18 mouse cellular contexts compared by ENCODE assay signal in genomic region chr6:120796111-120796510, GRCm38 (mm10). TPM values are rescaled to one million over a fixed set of nuclear protein-coding genes. Genes with fewer than 3 reads are reported as not detected.
DNase-seq lines count a peak whose midpoint lies in the region; ATAC-seq lines count a peak whose summit lies in the region.
"Had no signal": no experiment of that assay in that cellular context is flagged by ENCODE, and none has a peak within 500 bp of the region (broad histone marks: within the 10 kb centered on the region; RNA-seq: fewer than 3 reads in every experiment).

No protein-coding gene starts in this region.

- peaks cover 38% of the 10 kb centered on the region for H3K36me3 ChIP-seq in forebrain, embryonic 16.5 days (ENCODE audit: control insufficient read depth, insufficient read depth)
- peaks cover 91% of the 10 kb centered on the region for H3K36me3 ChIP-seq in forebrain, embryonic 12.5 days (replicated peaks)
- H3K36me3 ChIP-seq in megakaryocyte, embryonic 14.5 days (replicated peaks; ENCODE audit: low read length), result peaks cover 99% of the 10 kb centered on the region
- H3K36me3 ChIP-seq in macrophage (ENCODE audit: inconsistent target), result peaks cover 81% of the 10 kb centered on the region

- peak; percentile 63 to 77 for DNase-seq in frontal cortex, adult 2 months (ENCODE audit: extremely low spot score in 1 of 2, low spot score in 1 of 2)
- DNase-seq in kidney, postnatal 36 days, result no peak
- DNase-seq in adrenal gland, postnatal 36 days, result no peak
- DNase-seq: adrenal gland, postnatal 14 days; kidney, adult 9 months; lung, postnatal 10 days; thymus, postnatal 25 days had no signal

- H3K4me3 ChIP-seq in forebrain, embryonic 16.5 days (replicated peaks; ENCODE audit: low read length), result no peak overlapping the region
- H3K4me3 ChIP-seq in forebrain, embryonic 12.5 days (replicated peaks), result no peak overlapping the region
- H3K4me3 ChIP-seq in megakaryocyte, embryonic 14.5 days (replicated peaks), result peak overlapping the region; percentile 21
- H3K4me3 ChIP-seq in macrophage (ENCODE audit: inconsistent target), result no peak overlapping the region
- H3K4me3 ChIP-seq: forebrain, embryonic 13.5 days; hindbrain, embryonic 12.5 days; limb, embryonic 12.5 days; liver, embryonic 15.5 days; neural tube, embryonic 12.5 days had no signal

- H3K9me3 ChIP-seq in forebrain, embryonic 16.5 days (ENCODE audit: control insufficient read depth, low read length), result no peaks in the 10 kb centered on the region
- H3K9me3 ChIP-seq in forebrain, embryonic 12.5 days, result no peaks in the 10 kb centered on the region
- H3K9me3 ChIP-seq in megakaryocyte, embryonic 14.5 days, result no peaks in the 10 kb centered on the region
- H3K9me3 ChIP-seq: forebrain, embryonic 13.5 days; hindbrain, embryonic 12.5 days; limb, embryonic 12.5 days; liver, embryonic 15.5 days; neural tube, embryonic 12.5 days had no signal

- H3K79me2 ChIP-seq in macrophage (ENCODE audit: inconsistent target), result peaks cover 34% of the 10 kb centered on the region; the same call in 1 of the 2 replicates

- H3K27ac ChIP-seq in forebrain, embryonic 16.5 days (ENCODE audit: low read length), result no peak overlapping the region
- no peak overlapping the region for H3K27ac ChIP-seq in forebrain, embryonic 12.5 days
- peak overlapping the region; percentile 44; the same call in 1 of the 2 replicates for H3K27ac ChIP-seq in macrophage
- H3K27ac ChIP-seq: forebrain, embryonic 13.5 days; hindbrain, embryonic 12.5 days; limb, embryonic 12.5 days; liver, embryonic 15.5 days; neural tube, embryonic 12.5 days had no signal

- ATAC-seq in forebrain, embryonic 16.5 days, result 0 out of 2 replicates have a peak, but pooled peaks have one; percentile 21
- ATAC-seq in forebrain, embryonic 12.5 days (ENCODE audit: low FRiP score), result no peak
- no peak for ATAC-seq in megakaryocyte, adult 5-6 weeks (ENCODE audit: poor library complexity, severe bottlenecking)
- ATAC-seq: forebrain, embryonic 13.5 days; inflammation-experienced regulatory T-cells, adult 6 months had no signal

- no peak overlapping the region for H3K4me2 ChIP-seq in forebrain, embryonic 16.5 days (ENCODE audit: low read length)
- no peak overlapping the region for H3K4me2 ChIP-seq in forebrain, embryonic 12.5 days
- H3K4me2 ChIP-seq: forebrain, embryonic 13.5 days; hindbrain, embryonic 12.5 days; limb, embryonic 12.5 days; liver, embryonic 15.5 days; neural tube, embryonic 12.5 days had no signal

- H3K27me3 ChIP-seq in forebrain, embryonic 16.5 days (replicated peaks; ENCODE audit: control insufficient read depth, insufficient read depth, low read length), result no peaks in the 10 kb centered on the region
- H3K27me3 ChIP-seq in forebrain, embryonic 12.5 days, result no peaks in the 10 kb centered on the region
- no peaks in the 10 kb centered on the region for H3K27me3 ChIP-seq in megakaryocyte, embryonic 14.5 days (replicated peaks)
- H3K27me3 ChIP-seq: forebrain, embryonic 13.5 days; hindbrain, embryonic 12.5 days; limb, embryonic 12.5 days; liver, embryonic 15.5 days; neural tube, embryonic 12.5 days had no signal

- no peaks in the 10 kb centered on the region for H3K4me1 ChIP-seq in forebrain, embryonic 16.5 days (replicated peaks; ENCODE audit: control insufficient read depth, insufficient read depth, low read length)
- no peaks in the 10 kb centered on the region for H3K4me1 ChIP-seq in forebrain, embryonic 12.5 days
- H3K4me1 ChIP-seq in megakaryocyte, embryonic 14.5 days, result peaks cover 92% of the 10 kb centered on the region
- H3K4me1 ChIP-seq: forebrain, embryonic 13.5 days; hindbrain, embryonic 12.5 days; neural tube, embryonic 12.5 days had no signal

- WGBS in forebrain, embryonic 16.5 days, result 95% methylated on average over 2 of the region's 2 CpGs
- 82% methylated on average over 2 of the region's 2 CpGs for WGBS in forebrain, embryonic 12.5 days
- whole genome bisulfite sequencing in macrophage (ENCODE audit: missing documents), result 93% methylated on average over 2 of the region's 2 CpGs

- H3K9ac ChIP-seq in forebrain, embryonic 16.5 days (replicated peaks; ENCODE audit: low read depth, low read length), result no peak overlapping the region
- H3K9ac ChIP-seq in forebrain, embryonic 12.5 days, result no peak overlapping the region
- H3K9ac ChIP-seq: forebrain, embryonic 13.5 days; hindbrain, embryonic 12.5 days; limb, embryonic 12.5 days; liver, embryonic 15.5 days; neural tube, embryonic 12.5 days had no signal

RNA-seq across cellular contexts. Expression of gene Slc25a18, which starts 22.7 kb away (rescaled TPM):
- polyA plus RNA-seq in forebrain, embryonic 16.5 days (2015; fragmentation: Nextera tagmentation; extraction: Ambion mirVana), result 1.4 and 3.5 TPM in 2 replicates
- 0.60 and 0.77 TPM in 2 replicates for polyA plus RNA-seq in forebrain, embryonic 12.5 days (2016; fragmentation: Nextera tagmentation; extraction: Ambion mirVana)
- not detected in 2 replicates for polyA plus RNA-seq in megakaryocyte, embryonic 14.5 days (2012; ENCODE audit: insufficient read depth, low replicate concordance)
- total RNA-seq in megakaryocyte, adult 5-6 weeks (2015), result not detected in 2 replicates
- 0.22 TPM in 1 of 2 replicates, not detected in the other for total RNA-seq in megakaryocyte, adult 5-6 weeks (2017)
- 123 and 130 TPM in 2 replicates for polyA plus RNA-seq in frontal cortex, adult 2 months (2012; rRNA removed)
- total RNA-seq in macrophage (2018; cell fraction: chromatin; rRNA removed), result under 1 TPM in 1 of 26 experiments, not detected in 25; 0.25 TPM
- total RNA-seq in macrophage (2018; cell fraction: cytosol; rRNA removed), result under 1 TPM in 9 of 26 experiments, not detected in 17; 0.07 to 0.17 (median 0.10) TPM
- under 1 TPM in 3 of 26 experiments, not detected in 23; 0.24 to 0.37 (median 0.32) TPM for total RNA-seq in macrophage (2018; cell fraction: nucleus; rRNA removed)
- polyA plus RNA-seq in macrophage (2018), result 0.07 to 0.12 TPM in 2 of 3 replicates, not detected in the other
- under 1 TPM; 0.30 to 0.33 TPM for total RNA-seq in adrenal gland, postnatal 36 days (2021)
- polyA plus RNA-seq: limb, embryonic 12.5 days had no signal

RNA-seq across cellular contexts. Expression of gene Atp6v1e1, which starts 26.5 kb away (rescaled TPM):
- 240 and 248 TPM in 2 replicates for polyA plus RNA-seq in forebrain, embryonic 16.5 days (2015; fragmentation: Nextera tagmentation; extraction: Ambion mirVana)
- 146 and 154 TPM in 2 replicates for polyA plus RNA-seq in forebrain, embryonic 12.5 days (2016; fragmentation: Nextera tagmentation; extraction: Ambion mirVana)
- 30.4 and 97.6 TPM in 2 replicates for polyA plus RNA-seq in megakaryocyte, embryonic 14.5 days (2012; ENCODE audit: insufficient read depth, low replicate concordance)
- 199 and 215 TPM in 2 replicates for total RNA-seq in megakaryocyte, adult 5-6 weeks (2015)
- 199 and 203 TPM in 2 replicates for total RNA-seq in megakaryocyte, adult 5-6 weeks (2017)
- polyA plus RNA-seq in frontal cortex, adult 2 months (2012; rRNA removed), result 566 and 574 TPM in 2 replicates
- 100 to 1,000 TPM; 153 to 844 (median 245) TPM for total RNA-seq in macrophage (2018; cell fraction: chromatin; rRNA removed)
- total RNA-seq in macrophage (2018; cell fraction: cytosol; rRNA removed), result 100 to 1,000 TPM; 244 to 445 (median 281) TPM
- 100 to 1,000 TPM; 144 to 511 (median 182) TPM for total RNA-seq in macrophage (2018; cell fraction: nucleus; rRNA removed)
- 284 to 395 TPM (median 322 TPM) in 3 replicates for polyA plus RNA-seq in macrophage (2018)
- total RNA-seq in adrenal gland, postnatal 36 days (2021), result 100 to 1,000 TPM; 332 to 479 TPM

RNA-seq across cellular contexts. Expression of gene Bcl2l13, which starts 39.9 kb away (rescaled TPM):
- 32.8 and 35.2 TPM in 2 replicates for polyA plus RNA-seq in forebrain, embryonic 16.5 days (2015; fragmentation: Nextera tagmentation; extraction: Ambion mirVana)
- 45.6 and 49.6 TPM in 2 replicates for polyA plus RNA-seq in forebrain, embryonic 12.5 days (2016; fragmentation: Nextera tagmentation; extraction: Ambion mirVana)
- polyA plus RNA-seq in megakaryocyte, embryonic 14.5 days (2012; ENCODE audit: insufficient read depth, low replicate concordance), result 15.8 and 34.6 TPM in 2 replicates
- 12.3 and 14.6 TPM in 2 replicates for total RNA-seq in megakaryocyte, adult 5-6 weeks (2015)
- 16.3 and 24.5 TPM in 2 replicates for total RNA-seq in megakaryocyte, adult 5-6 weeks (2017)
- polyA plus RNA-seq in frontal cortex, adult 2 months (2012; rRNA removed), result 22.3 and 23.8 TPM in 2 replicates
- 10 to 100 TPM in 24 of 26 experiments, 1 to 10 TPM in 2; 4.4 to 24.1 (median 15.4) TPM for total RNA-seq in macrophage (2018; cell fraction: chromatin; rRNA removed)
- total RNA-seq in macrophage (2018; cell fraction: cytosol; rRNA removed), result 10 to 100 TPM; 17.5 to 30.8 (median 23.0) TPM
- 10 to 100 TPM in 24 of 26 experiments, 1 to 10 TPM in 2; 7.4 to 24.5 (median 15.1) TPM for total RNA-seq in macrophage (2018; cell fraction: nucleus; rRNA removed)
- 12.7 to 31.2 TPM (median 22.5 TPM) in 3 replicates for polyA plus RNA-seq in macrophage (2018)
- total RNA-seq in adrenal gland, postnatal 36 days (2021), result 10 to 100 TPM; 63.0 to 68.1 TPM

Comparison
In these comparisons a context has a peak if more than half of its experiments do, and no peak if none do; other contexts are left out.
1. DNase-seq: peak in frontal cortex, adult 2 months (2 of 2); none in kidney, postnatal 36 days (0 of 2) and adrenal gland, postnatal 36 days (0 of 2).
2. RNA of gene Slc25a18, which starts 22.7 kb away (polyA plus RNA-seq): 123 to 130 TPM in frontal cortex, adult 2 months; 1.4 to 3.5 TPM in forebrain, embryonic 16.5 days, 0.60 to 0.77 TPM in forebrain, embryonic 12.5 days, 0.07 to 0.12 TPM in macrophage and not detected in megakaryocyte, embryonic 14.5 days; every median in the first group is over 10 times any median in the second.